In the genomic region with DNA sequence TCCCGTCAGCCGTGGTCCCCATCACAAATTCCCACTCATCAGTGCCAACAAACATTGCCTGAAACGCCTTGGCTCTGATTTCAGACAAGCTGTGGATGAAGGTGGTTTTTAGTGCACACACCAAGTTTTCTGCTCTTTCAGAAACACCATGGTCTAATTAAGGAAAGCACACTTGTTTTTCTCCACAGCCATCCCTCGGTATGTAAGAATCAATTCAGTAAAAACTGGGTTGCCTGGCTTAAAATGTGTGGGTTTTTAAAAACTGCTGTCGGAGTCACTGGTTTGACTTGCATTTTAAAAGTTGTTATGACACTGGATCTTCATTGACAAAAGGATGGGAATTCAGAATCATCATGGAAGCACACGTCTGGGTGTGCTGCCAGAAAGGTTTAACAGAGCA, we compare ENCODE assay signal across 24 mouse cellular contexts. TPM values are rescaled to one million over a fixed set of nuclear protein-coding genes. Genes with fewer than 3 reads are reported as not detected.
DNase-seq lines count a peak whose midpoint lies in the region; ATAC-seq and TF ChIP-seq lines count a peak whose summit lies in the region.
"Had no signal": no experiment of that assay in that cellular context is flagged by ENCODE, and none has a peak within 500 bp of the region (broad histone marks: within the 10 kb centered on the region; RNA-seq: fewer than 3 reads in every experiment).

No protein-coding gene starts in this region.

- no peak overlapping the region for H3K4me2 ChIP-seq in forebrain, postnatal 0 days (ENCODE audit: low read depth)
- no peak overlapping the region for H3K4me2 ChIP-seq in liver, embryonic 12.5 days
- H3K4me2 ChIP-seq: embryonic facial prominence, embryonic 12.5 days; forebrain, embryonic 12.5 days had no signal

- H3K4me3 ChIP-seq in forebrain, postnatal 0 days (ENCODE audit: low read depth, low read length): no peak overlapping the region
- no peak overlapping the region for H3K4me3 ChIP-seq in forebrain, embryonic 10.5 days
- no peak overlapping the region for H3K4me3 ChIP-seq in left cerebral cortex, adult 2 months
- no peak overlapping the region for H3K4me3 ChIP-seq in liver, embryonic 12.5 days
- H3K4me3 ChIP-seq: embryonic facial prominence, embryonic 10.5 days; embryonic facial prominence, embryonic 12.5 days; forebrain, embryonic 12.5 days had no signal

- no peaks in the 10 kb centered on the region for H3K4me1 ChIP-seq in forebrain, postnatal 0 days (ENCODE audit: insufficient read depth)
- no peaks in the 10 kb centered on the region for H3K4me1 ChIP-seq in forebrain, embryonic 10.5 days
- H3K4me1 ChIP-seq in liver, embryonic 12.5 days: peaks cover 23% of the 10 kb centered on the region
- H3K4me1 ChIP-seq: forebrain, embryonic 12.5 days had no signal

- no peaks in the 10 kb centered on the region for H3K27me3 ChIP-seq in forebrain, postnatal 0 days (ENCODE audit: insufficient read depth, low read length)
- H3K27me3 ChIP-seq in forebrain, embryonic 10.5 days (ENCODE audit: poor library complexity, severe bottlenecking): no peaks in the 10 kb centered on the region
- no peaks in the 10 kb centered on the region for H3K27me3 ChIP-seq in liver, embryonic 12.5 days (replicated peaks)
- H3K27me3 ChIP-seq: CH12.LX; embryonic facial prominence, embryonic 12.5 days; forebrain, embryonic 12.5 days; Patski had no signal

- no peaks in the 10 kb centered on the region for H3K36me3 ChIP-seq in forebrain, postnatal 0 days (ENCODE audit: insufficient read depth)
- H3K36me3 ChIP-seq in forebrain, embryonic 10.5 days (replicated peaks): no peaks in the 10 kb centered on the region
- no peaks in the 10 kb centered on the region for H3K36me3 ChIP-seq in liver, embryonic 12.5 days
- H3K36me3 ChIP-seq: embryonic facial prominence, embryonic 10.5 days; embryonic facial prominence, embryonic 12.5 days; forebrain, embryonic 12.5 days; G1E had no signal

- intact Hi-C loops in left cerebral cortex, adult 2 months (cut with DNase I): no loop called here
- intact Hi-C loops in left cerebral cortex, postnatal 4 days (cut with DNase I): no loop called here

- 55% methylated on average over 6 of the region's 6 CpGs for WGBS in forebrain, postnatal 0 days
- 90% methylated on average over 6 of the region's 6 CpGs for WGBS in forebrain, embryonic 10.5 days
- WGBS in liver, embryonic 12.5 days (ENCODE audit: insufficient replicate concordance): 78% methylated on average over 6 of the region's 6 CpGs

- no peak overlapping the region for H3K27ac ChIP-seq in forebrain, postnatal 0 days (ENCODE audit: low read depth, low read length)
- H3K27ac ChIP-seq in forebrain, embryonic 10.5 days: no peak overlapping the region
- H3K27ac ChIP-seq in left cerebral cortex, adult 2 months: peak overlapping the region; percentile 8
- no peak overlapping the region for H3K27ac ChIP-seq in liver, embryonic 12.5 days
- H3K27ac ChIP-seq: embryonic facial prominence, embryonic 12.5 days; forebrain, embryonic 12.5 days had no signal

- no peak for ATAC-seq in forebrain, postnatal 0 days
- no peak for ATAC-seq in liver, embryonic 12.5 days
- ATAC-seq: activated CD4-positive, CD25-positive, alpha-beta regulatory T cell, adult 4 months; CD4-positive, CD25-positive, alpha-beta regulatory T cell, adult 4 months; forebrain, embryonic 14.5 days; forebrain, embryonic 16.5 days; Patski had no signal

- no peak for TF ChIP-seq CTCF in forebrain, postnatal 0 days (IDR thresholded peaks at IDR 0.05; ENCODE audit: low read depth)
- no peak for TF ChIP-seq CTCF in left cerebral cortex, adult 2 months (IDR thresholded peaks at IDR 0.05)

- peak; percentile 41 for DNase-seq in forebrain, postnatal 0 days
- no peak for DNase-seq in forebrain, embryonic 10.5 days (ENCODE audit: extremely low spot score, low spot score)
- no peak for DNase-seq in left cerebral cortex, adult 2 months (ENCODE audit: extremely low spot score in 1 of 2, low spot score in 2 of 2)
- no peak for DNase-seq in left cerebral cortex, postnatal 4 days
- peak; percentile 71 for DNase-seq in brain, adult 2 months (ENCODE audit: low read depth, low spot score)
- DNase-seq: adrenal gland, adult 8-10 months; adrenal gland, postnatal 14 days; B cell, adult 2 months; cerebellum, adult 11-12 months; cerebellum, adult 2 months; cerebellum, adult 9-10 months; cerebellum, postnatal 10 days; cerebellum, postnatal 25 days had no signal

- no peak overlapping the region for H3K9ac ChIP-seq in forebrain, postnatal 0 days
- H3K9ac ChIP-seq in liver, embryonic 12.5 days: no peak overlapping the region
- H3K9ac ChIP-seq: embryonic facial prominence, embryonic 12.5 days; forebrain, embryonic 12.5 days had no signal

- no peaks in the 10 kb centered on the region for H3K9me3 ChIP-seq in forebrain, postnatal 0 days (ENCODE audit: low read length)
- H3K9me3 ChIP-seq in forebrain, embryonic 10.5 days: no peaks in the 10 kb centered on the region
- H3K9me3 ChIP-seq in liver, embryonic 12.5 days (replicated peaks): peaks cover 3% of the 10 kb centered on the region; the same call in 1 of the 2 replicates
- H3K9me3 ChIP-seq: embryonic facial prominence, embryonic 12.5 days; forebrain, embryonic 12.5 days had no signal

RNA-seq across cellular contexts. Expression of gene Abcg1, which starts 29.8 kb away (rescaled TPM):
- 16.8 and 24.2 TPM in 2 replicates for total RNA-seq in forebrain, postnatal 0 days (2014; rRNA removed)
- polyA plus RNA-seq in forebrain, postnatal 0 days (2015; fragmentation: Nextera tagmentation; extraction: Ambion mirVana): 11.1 and 16.1 TPM in 2 replicates
- polyA plus RNA-seq in forebrain, embryonic 10.5 days (2016; fragmentation: Nextera tagmentation; extraction: Ambion mirVana): 6.7 and 7.9 TPM in 2 replicates
- total RNA-seq in left cerebral cortex, adult 2 months (2021): 10 to 100 TPM; 76.5 to 77.6 TPM
- 10 to 100 TPM; 18.5 to 20.0 TPM for total RNA-seq in left cerebral cortex, postnatal 4 days (2021)
- 5.4 and 5.5 TPM in 2 replicates for polyA plus RNA-seq in liver, embryonic 12.5 days (2016; fragmentation: Nextera tagmentation; extraction: Ambion mirVana)
- polyA plus RNA-seq: G1E had no signal

Comparison
In these comparisons a context has a peak if more than half of its experiments do, and no peak if none do; other contexts are left out.
1. DNase-seq: peak in forebrain, postnatal 0 days (single experiment) and brain, adult 2 months (single experiment); none in forebrain, embryonic 10.5 days (single experiment), left cerebral cortex, adult 2 months (0 of 2) and left cerebral cortex, postnatal 4 days (single experiment).